Mouse (Mus musculus) gastrocnemius, postnatal 14 days (tissue): ENCODE results near the gene Nxn. TPM values are rescaled to one million over a fixed set of nuclear protein-coding genes. Genes with fewer than 3 reads are reported as not detected.

ENCODE experiments used
- DNase-seq: peaks from one replicate; pipeline ENCODE4 v3.0.0; 2021; ENCODE audit warnings: mixed read lengths
- intact Hi-C: fragments of 180-260 bp; cut with DNase I; formaldehyde crosslinking; loops from one replicate; pipeline ENCODE4 v1.15.1; 2025; ENCODE audit warnings: low total_unique reads
- total RNA-seq, 2 experiments: library from RNA; stranded (reverse); gene quantifications; 2 replicates each; pipeline ENCODE4 v1.2.3; 2021

The Nxn gene
- total RNA-seq, 2 experiments from 2014 or later: 28.7 to 28.8 TPM

DNA sequence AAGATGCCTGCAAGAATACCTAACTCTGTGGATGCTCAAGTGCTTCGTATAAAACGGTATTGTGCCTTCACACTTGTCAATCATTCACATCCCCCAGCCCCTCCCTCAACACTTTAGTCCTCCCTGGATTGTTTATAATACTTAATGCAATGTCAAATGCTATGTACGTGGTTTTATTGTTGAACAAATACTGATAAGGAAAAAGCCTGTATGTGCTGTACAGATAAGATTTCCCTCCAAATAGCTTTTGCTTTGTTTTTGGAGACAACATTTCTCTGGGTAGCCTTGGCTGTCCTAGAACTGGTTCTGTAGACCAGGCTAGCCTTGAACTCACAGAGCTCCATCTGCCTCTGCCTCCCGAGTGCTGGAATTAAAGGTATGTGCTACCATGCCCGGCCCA, 59.1 kb downstream of the Nxn start:
- DNase-seq: no peak
- intact Hi-C loops: no loop called here

GRCm38 (mm10) chr11:76339141-76339540, 59.8 kb downstream of the Nxn start:
- intact Hi-C loops: no loop called here
- no peak for DNase-seq

- intact Hi-C loops: no loop called here
Measured at GRCm38 (mm10) chr11:76338656-76339055, 60.3 kb downstream of the Nxn start.

GRCm38 (mm10) chr11:76337764-76338163, 61.2 kb downstream of the Nxn start:
- intact Hi-C loops: no loop called here
- DNase-seq: no peak

More at GRCm38 (mm10) chr11:76338656-76339055, 60.3 kb downstream of the Nxn start:
- DNase-seq: no peak

DNA sequence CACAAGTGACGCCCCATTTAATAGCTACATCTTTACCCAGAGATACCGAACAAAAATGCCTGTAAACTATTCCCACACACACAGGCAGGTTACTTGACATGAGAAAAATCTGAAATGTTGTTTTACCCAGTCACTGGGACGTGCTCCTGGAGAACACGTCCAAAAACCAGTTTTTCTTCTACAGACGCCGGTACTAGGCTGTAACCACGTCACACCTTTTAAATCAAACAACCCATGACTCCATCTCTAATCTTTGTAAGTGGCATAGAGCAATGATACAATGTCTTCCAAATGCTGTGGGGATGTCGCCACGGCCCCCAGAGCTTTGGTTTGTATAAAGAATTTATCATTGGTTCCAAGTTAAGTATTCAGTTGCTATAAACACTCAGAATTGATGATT, 61.7 kb downstream of the Nxn start:
- no peak for DNase-seq
- intact Hi-C loops: no loop called here

DNA sequence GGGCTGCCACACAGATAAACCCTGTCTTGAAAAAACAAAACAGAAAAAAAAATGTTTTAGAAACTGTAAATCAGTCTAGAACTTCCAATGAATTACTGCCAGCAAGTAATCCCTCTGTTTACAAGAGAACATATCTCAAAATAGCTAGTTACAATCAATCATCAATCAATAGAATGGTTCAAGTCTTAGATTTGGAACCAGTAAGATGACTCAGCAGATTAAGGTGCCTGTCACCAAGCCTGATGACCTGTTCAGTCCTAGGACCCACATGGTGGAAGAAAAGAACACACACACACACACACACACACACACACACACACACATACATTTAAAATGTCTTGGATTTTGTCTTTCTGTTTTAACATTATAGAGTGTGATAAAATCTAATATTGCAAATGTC, 62.7 kb downstream of the Nxn start:
- intact Hi-C loops: no loop called here
- no peak for DNase-seq

- intact Hi-C loops: no loop called here
- no peak for DNase-seq
Measured at GRCm38 (mm10) chr11:76334966-76335365, 64.0 kb downstream of the Nxn start.

GRCm38 (mm10) chr11:76332240-76332639, 66.7 kb downstream of the Nxn start:
- no peak for DNase-seq
- intact Hi-C loops: no loop called here

DNA sequence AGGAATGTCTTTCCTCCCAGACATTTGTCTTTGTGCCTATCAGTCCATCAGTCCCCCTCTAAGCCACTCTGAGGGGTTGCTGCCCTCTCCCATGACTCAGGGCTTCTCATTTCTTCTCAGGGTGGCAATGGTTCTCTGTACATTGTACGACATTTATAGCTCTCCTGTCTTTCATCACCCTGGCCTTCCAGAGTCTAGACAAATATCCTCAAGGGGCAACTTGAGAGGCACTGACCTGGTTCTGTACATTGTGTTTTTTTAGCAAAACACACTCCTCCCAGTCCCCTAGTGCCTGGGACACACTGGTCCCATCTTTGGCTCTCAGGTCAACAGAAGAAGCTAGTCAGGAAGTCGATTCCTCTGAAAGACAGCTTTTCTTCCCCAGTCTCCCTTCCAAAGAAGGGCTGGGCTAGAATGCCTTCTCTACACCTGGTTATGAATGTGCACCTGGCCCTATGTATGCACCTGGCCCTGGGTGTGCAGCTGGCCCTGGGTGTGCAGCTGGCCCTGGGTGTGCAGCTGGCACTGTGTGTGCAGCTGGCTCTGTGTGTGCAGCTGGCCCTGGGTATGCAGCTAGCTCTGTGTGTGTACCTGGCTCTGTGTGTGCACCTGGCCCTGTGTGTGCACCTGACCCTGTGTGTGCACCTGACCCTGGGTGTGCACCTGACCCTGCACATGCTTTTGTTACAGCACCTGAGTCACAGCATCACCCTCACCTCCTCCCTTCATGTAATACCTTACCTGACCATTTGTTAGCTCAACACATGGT, 70.2 kb downstream of the Nxn start:
- DNase-seq: no peak
- intact Hi-C loops: no loop called here

- intact Hi-C loops: no loop called here
- no peak for DNase-seq
Measured at GRCm38 (mm10) chr11:76328084-76328483, 70.9 kb downstream of the Nxn start.

- intact Hi-C loops: no loop called here
- DNase-seq: no peak
Measured at GRCm38 (mm10) chr11:76326672-76327071, 72.3 kb downstream of the Nxn start.

DNA sequence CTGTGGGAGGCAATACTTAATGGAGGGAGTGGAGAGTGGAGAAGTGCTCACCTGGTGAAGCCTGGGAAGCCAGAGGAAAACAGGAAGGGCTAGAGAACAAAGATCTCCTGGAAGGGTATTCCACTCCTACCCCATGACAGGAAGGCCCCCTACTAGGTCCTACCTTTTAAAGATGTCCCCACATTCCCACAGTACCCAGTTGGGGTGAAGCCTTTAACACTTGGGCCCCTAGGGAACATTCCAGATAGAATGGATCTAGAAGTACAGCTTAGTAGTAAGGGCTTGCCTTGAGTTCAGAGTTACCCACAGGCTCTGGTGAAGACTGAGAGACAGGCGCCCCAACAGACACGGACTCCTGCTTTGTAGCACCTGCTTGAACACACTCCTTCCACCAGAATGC, 72.9 kb downstream of the Nxn start:
- intact Hi-C loops: no loop called here
- no peak for DNase-seq

DNA sequence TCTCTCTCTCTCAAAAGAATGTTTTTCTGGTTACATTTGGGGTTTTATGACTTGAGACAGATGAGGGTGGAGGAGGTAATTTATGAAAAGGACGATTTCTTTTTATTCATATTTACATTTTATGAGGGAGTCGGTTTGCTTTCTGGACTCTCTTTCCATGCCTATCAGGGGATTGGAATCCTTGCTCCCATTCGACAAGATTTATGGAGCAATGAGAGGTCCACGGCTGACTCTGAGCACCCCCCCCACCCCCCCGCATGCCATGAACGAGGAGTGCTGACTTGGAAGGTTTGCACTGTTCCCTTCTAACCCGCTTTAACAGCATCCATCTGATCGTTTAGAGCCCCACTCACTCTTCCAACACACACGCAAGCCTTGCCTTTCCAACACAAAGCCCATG, 74.1 kb downstream of the Nxn start:
- intact Hi-C loops: no loop called here
- DNase-seq: no peak

- intact Hi-C loops: no loop called here
- no peak for DNase-seq
Measured at GRCm38 (mm10) chr11:76324207-76324606, 74.7 kb downstream of the Nxn start.

- intact Hi-C loops: no loop called here
Measured at GRCm38 (mm10) chr11:76322939-76323338, 76.0 kb downstream of the Nxn start.

GRCm38 (mm10) chr11:76322081-76322480, 76.9 kb downstream of the Nxn start:
- DNase-seq: no peak
- intact Hi-C loops: no loop called here

More at GRCm38 (mm10) chr11:76322939-76323338, 76.0 kb downstream of the Nxn start:
- DNase-seq: no peak

DNA sequence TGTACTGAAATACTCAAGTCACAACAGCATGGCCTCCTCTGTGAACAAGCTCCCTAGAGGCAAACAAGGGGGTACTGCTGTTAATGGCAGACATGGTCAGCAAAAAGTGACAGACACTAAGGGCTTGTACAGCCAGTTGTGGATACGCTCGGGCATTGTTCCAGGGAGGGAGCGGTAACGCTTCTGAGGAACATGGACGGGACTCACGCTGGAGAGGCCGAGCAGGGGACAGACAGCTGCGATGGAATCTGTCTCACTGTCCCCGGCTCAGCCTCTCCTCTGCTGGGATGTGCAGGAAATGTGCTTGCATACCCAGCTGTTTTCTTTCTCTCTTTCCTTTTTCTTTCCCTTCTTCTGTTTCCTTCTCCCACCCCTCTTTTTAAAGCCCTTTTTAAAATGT, 78.5 kb downstream of the Nxn start:
- no peak for DNase-seq
- intact Hi-C loops: no loop called here

GRCm38 (mm10) chr11:76319714-76320435, 79.1 kb downstream of the Nxn start:
- no peak for DNase-seq
- intact Hi-C loops: no loop called here

DNA sequence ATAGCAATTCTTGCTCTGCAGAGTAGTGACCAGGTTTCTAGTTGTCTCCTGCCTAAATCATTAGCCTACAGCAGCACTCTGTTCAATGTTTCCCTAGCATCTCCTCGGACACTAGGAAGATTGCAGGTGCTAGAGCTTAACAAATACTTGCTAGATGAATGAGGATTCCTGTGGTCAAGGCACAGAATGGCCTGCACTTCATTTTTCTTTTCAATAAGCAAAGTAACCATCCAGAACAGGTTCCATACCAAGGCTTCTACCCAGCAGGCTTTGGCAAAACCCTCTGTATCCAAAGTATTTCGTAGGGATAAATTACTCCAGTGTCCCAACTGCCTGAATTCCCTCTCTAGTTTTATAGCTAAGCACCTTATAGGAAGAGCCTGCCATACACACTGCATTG, 81.0 kb downstream of the Nxn start:
- no peak for DNase-seq
- intact Hi-C loops: no loop called here

DNA sequence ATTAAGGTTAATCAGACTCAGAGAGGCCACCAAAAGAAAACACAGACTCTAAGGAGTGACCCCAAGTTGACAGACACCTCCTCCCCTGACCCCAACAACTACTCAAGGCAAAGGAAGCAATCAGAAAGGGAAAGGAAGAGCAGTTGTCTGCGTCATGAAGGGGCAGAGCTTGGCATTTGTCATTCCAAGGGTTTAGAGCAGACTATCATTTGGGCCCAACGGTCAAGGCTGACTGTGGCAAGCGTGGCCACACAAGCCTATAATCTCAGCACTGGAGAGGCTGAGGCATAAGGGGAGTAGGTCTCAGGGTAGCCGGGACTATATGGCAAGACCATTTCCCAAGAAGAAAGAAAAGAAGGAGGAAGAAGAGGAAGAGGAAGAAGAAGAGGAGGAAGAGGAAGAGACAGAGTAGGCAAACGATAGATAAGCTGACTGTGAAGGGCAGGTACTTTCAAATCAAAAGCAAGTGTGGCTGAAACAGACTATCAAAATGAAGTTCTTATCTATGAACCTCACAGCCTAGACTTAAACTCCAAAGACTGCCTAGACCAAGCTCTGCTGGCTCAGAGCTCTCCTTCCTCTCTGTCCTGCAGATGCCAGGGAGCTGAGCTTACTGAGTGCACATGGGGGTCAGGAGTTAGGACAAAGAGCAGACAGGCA, 83.0 kb downstream of the Nxn start:
- intact Hi-C loops: no loop called here
- DNase-seq: no peak

- DNase-seq: no peak
- intact Hi-C loops: no loop called here
Measured at GRCm38 (mm10) chr11:76314741-76315140, 84.2 kb downstream of the Nxn start.
